Mouse (Mus musculus) spleen, adult 2 months (tissue): ENCODE results near the gene AC124108.1. TPM values are rescaled to one million over a fixed set of nuclear protein-coding genes. Genes with fewer than 3 reads are reported as not detected.
"Not testable (repeated sequence)": the region's sequence is repeated elsewhere in the genome, so short reads cannot be mapped to it uniquely, and the experiment has no call there.

ENCODE experiments used
- DNase-seq, 2 experiments: peaks; one replicate each; pipeline versions ENCODE4 v3.0.0 to v3.0.0-alpha.2; 2012 to 2021; ENCODE audit warnings: low spot score in 2 of 2, low read depth in 1 of 2
- H3K27ac ChIP-seq: fragments of 200-500 bp; 2 replicates; pipeline ENCODE4 v1.5.1; 2012; ENCODE audit warnings: low read length, inconsistent platforms; ENCODE audit not compliant: insufficient read depth
- H3K27me3 ChIP-seq: fragments of 200-500 bp; 2 replicates; pipeline ENCODE4 v1.6.1; 2012; ENCODE audit warnings: mild to moderate bottlenecking, moderate library complexity, low read length, inconsistent platforms; ENCODE audit not compliant: control insufficient read depth, insufficient read depth
- H3K36me3 ChIP-seq: fragments of 200-500 bp; 2 replicates; pipeline ENCODE4 v1.6.1; 2012; ENCODE audit warnings: mild to moderate bottlenecking, low read length, inconsistent platforms; ENCODE audit not compliant: control insufficient read depth, insufficient read depth
- H3K4me1 ChIP-seq: fragments of 200-500 bp; 2 replicates; pipeline ENCODE4 v1.6.1; 2011; ENCODE audit warnings: inconsistent platforms; ENCODE audit not compliant: control insufficient read depth, insufficient read depth, insufficient read length
- H3K4me3 ChIP-seq: fragments of 200-500 bp; 2 replicates; pipeline ENCODE4 v1.5.1; 2011; ENCODE audit warnings: mild to moderate bottlenecking, inconsistent platforms; ENCODE audit not compliant: insufficient read depth, insufficient read length; ENCODE audit errors: extremely low read depth
- CTCF ChIP-seq: fragments of 200-500 bp; IDR thresholded peaks from 2 replicates; pipeline ENCODE4 v1.5.1; 2011; ENCODE audit warnings: mild to moderate bottlenecking, inconsistent platforms; ENCODE audit not compliant: insufficient read depth, insufficient read length, insufficient replicate concordance; ENCODE audit errors: extremely low read depth
- POLR2A ChIP-seq: fragments of 200-500 bp; IDR thresholded peaks from 2 replicates; pipeline ENCODE4 v1.6.1; 2011; ENCODE audit warnings: low read depth, low read length, inconsistent platforms
- WGBS: fragments of 180-500 bp; shearing (Covaris S2); methylation state at CpG from one replicate; pipeline ENCODE4 v1.1.7; 2018; 5-methylcytosine and 5-hydroxymethylcytosine counted together
- polyA plus RNA-seq: library from polyadenylated mRNA; depleted of rRNA; stranded (reverse); fragments of >200 nt; gene quantifications from 2 replicates; pipeline ENCODE4 v1.2.3, GENCODE M21; 2012

Gene AC124108.1
- polyA plus RNA-seq, 1 experiment: not detected

DNA sequence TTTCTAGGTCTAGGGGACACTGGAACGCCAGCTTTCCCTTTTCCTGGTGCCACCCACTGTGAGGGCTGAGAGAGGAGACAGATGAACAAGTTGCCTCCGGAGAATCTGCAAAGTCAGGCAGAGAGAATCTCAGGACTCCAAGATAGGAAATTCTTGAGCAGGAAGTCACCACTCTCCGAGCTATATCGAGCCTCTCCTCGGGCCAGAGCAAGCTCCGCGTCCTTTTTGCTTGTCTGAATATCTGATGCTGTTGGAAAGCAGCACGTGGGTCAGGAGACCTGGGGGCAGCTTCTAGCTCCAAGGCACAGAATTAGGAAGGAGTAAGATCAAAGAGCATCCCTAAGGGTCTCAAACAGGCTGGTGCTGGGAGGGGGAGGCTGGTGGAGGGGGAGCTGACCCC lies 37.6 kb upstream of the AC124108.1 start:
- H3K27ac ChIP-seq: no peak overlapping the region
- TF ChIP-seq POLR2A (no peak), CTCF (no peak)
- 80% methylated on average over 8 of the region's 8 CpGs for WGBS

DNA sequence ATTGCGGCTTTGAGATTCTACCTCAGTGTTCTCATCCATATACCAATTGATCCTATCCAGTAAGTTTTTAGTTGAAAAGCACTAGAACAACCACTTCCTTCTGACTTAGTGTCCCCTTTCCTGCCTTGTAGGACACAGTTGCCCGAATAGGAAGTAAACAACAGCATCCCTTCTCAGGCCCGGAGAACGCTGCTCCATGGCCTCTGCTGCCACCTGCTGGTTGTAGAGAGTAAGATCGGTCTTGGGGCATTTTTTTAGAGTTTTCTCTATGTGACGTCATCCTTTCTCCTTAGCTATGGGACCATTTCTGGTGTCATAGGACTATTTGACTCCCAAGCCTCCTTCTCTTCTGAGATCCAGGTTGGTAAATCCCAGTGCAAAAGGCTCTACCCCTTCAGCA lies 35.5 kb upstream of the AC124108.1 start:
- H3K4me3 ChIP-seq: no peak overlapping the region
- WGBS: 13% methylated on average over 6 of the region's 6 CpGs
- DNase-seq: peak; percentile 57 to 67

More for the DNA sequence above, 37.6 kb upstream of the AC124108.1 start:
- H3K4me3 ChIP-seq: no peak overlapping the region
- H3K36me3 ChIP-seq: no peaks in the 10 kb centered on the region
- no peaks in the 10 kb centered on the region for H3K27me3 ChIP-seq
- no peaks in the 10 kb centered on the region for H3K4me1 ChIP-seq
- DNase-seq: no peak

DNA sequence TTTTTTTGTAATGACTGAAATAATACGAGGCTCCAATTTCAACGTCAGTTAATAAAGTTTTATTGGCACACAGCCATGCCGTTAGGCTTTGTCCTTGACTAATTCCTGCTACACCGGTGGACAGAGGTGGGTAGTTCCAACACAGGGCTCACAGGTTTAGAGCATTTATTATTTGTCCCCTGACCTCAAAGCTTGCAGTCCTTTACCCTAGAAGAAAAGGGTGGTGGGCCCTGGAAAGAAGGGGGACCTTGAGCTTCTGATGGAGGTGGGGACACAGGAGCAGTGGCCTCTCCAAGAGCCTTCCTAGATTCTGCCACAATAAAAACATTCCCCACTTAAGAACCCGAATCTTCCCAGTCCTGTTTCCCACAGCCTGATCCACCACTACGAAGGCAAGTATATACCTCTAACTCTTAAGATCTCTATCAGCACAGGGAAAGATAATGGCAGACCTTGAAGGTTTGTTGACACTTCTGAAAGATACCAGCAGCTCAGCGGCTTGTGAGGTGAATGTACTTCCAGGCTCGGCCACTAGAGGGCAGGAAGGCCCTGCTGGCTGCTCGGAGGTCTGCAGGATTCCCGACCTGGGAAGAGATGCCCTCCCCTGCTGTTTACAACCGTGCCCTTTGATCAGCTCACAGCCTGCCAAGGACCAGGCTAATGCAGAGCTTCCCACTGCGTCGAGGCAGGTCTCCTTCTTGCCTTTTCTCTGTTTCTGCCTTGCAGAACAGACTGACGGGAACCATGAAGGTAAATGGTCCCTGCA lies 34.1 kb upstream of the AC124108.1 start:
- no peak for TF ChIP-seq POLR2A
- peak; percentile 91 for TF ChIP-seq CTCF
- Histone ChIP-seq H3K4me1 (no peaks in the 10 kb centered on the region), H3K36me3 (no peaks in the 10 kb centered on the region), H3K27ac (no peak overlapping the region), H3K4me3 (no peak overlapping the region), H3K27me3 (no peaks in the 10 kb centered on the region)
- peak in 1 of 2 experiments; percentile 69 for DNase-seq
- WGBS: 31% methylated on average over 14 of the region's 14 CpGs

More for the DNA sequence above, 35.5 kb upstream of the AC124108.1 start:
- TF ChIP-seq POLR2A: no peak
- peak; percentile 83; the same call in 1 of the 2 replicates for TF ChIP-seq CTCF
- Histone ChIP-seq H3K4me1 (no peaks in the 10 kb centered on the region), H3K27ac (no peak overlapping the region), H3K27me3 (no peaks in the 10 kb centered on the region), H3K36me3 (no peaks in the 10 kb centered on the region)

DNA sequence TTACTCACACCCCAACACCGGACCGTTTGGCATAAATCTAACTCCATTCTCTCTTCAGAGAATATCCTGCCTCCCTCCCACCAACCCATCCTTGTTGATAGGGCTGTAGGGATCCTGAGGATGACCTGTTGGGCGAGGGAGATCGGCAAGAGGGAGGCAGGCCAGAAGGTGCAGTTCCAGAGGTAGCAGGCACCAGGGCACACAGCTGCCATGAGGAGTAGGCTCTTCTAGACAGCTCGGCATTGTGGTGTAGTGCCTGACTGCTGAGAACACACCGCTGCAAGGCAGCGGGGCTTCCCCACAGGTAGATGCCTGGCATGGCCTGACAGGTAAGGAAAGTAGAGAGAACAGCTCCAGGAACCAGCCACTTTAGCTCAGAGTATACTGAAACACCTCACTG lies 33.4 kb upstream of the AC124108.1 start:
- Histone ChIP-seq H3K27ac (no peak overlapping the region), H3K36me3 (no peaks in the 10 kb centered on the region), H3K4me1 (no peaks in the 10 kb centered on the region), H3K27me3 (no peaks in the 10 kb centered on the region), H3K4me3 (no peak overlapping the region)
- 61% methylated on average over 7 of the region's 7 CpGs for WGBS
- DNase-seq: no peak
- TF ChIP-seq CTCF: no peak
- no peak for TF ChIP-seq POLR2A

DNA sequence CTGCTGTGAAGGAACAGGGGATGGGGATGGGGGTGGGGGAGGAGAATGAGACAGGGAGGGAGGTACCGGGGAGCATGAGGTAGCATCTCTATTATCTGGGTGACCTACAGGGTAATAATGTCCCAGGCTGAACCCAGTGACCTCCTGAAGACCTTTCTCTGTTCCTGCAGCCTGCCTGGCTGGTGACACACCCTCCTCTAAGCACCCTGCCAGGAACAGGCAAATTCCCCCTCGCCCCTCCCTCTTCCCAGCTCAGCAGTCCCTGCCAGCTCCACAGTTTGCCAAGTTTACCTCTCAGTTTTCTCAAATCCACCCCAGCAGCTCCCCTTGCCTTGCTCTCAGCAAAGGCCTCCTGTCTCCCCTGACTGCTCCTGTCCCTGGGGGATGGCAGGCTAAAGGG lies 32.5 kb upstream of the AC124108.1 start:
- H3K27ac ChIP-seq: no peak overlapping the region
- no peak overlapping the region for H3K4me3 ChIP-seq
- no peaks in the 10 kb centered on the region for H3K36me3 ChIP-seq
- DNase-seq: no peak
- no peaks in the 10 kb centered on the region for H3K27me3 ChIP-seq
- 79% methylated on average over 2 of the region's 2 CpGs for WGBS
- H3K4me1 ChIP-seq: no peaks in the 10 kb centered on the region
- TF ChIP-seq POLR2A: no peak
- no peak for TF ChIP-seq CTCF

DNA sequence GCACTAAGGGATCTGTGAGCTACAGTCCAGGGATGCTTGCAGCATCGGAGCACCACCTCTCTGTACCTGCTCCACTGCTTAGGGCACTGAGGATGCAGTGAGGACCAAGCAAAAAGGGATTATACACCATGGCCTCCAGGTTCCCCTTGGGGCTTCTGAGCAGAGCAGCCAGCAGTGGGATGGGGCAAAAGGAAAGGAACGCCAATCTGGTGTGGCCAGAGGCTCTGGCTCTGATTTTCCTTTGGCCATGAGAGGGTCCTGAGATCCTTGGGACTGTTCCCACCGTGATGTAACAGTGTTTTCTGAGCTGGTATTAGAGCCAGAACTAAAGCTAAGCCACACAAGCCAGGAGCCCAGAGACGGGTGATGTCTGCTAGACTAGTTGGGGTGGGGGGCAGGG lies 31.6 kb upstream of the AC124108.1 start:
- 68% methylated on average over 4 of the region's 4 CpGs for WGBS
- DNase-seq: no peak
- no peak for TF ChIP-seq CTCF
- no peak for TF ChIP-seq POLR2A
- Histone ChIP-seq H3K27ac (no peak overlapping the region), H3K4me3 (no peak overlapping the region), H3K4me1 (no peaks in the 10 kb centered on the region), H3K36me3 (no peaks in the 10 kb centered on the region), H3K27me3 (no peaks in the 10 kb centered on the region)

DNA sequence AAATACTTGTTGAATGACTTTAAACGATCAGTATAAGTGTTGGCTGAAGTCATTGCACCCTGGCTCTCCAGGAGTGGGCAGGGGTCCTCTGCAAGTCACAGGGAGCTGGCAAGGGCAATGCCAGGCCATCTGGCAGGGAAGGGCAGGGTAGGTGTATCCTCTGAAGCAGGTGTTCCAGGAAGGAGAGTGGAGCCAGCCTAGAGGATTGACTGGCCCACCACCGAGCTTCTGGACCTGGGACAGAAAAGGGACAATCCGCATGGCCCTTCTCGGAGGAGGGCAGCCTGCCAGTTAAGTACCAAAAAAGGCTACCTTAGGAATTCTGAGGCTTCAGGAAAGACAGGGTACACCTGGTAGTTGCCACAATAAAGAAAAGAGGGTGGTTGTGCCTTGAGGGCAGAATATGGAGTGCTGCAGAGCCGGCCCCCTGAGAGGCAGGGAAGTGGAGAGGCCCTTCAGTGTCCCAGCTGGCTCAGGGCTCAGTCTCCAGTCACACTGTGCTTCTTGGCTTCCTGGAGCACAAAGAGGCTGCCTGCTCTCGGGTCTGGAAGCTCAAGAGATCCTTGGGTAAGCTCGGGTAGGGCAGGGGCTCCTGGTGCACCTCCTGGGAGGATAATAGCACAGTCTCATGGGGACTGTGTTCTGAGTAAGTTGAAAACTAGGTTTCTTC lies 29.9 kb upstream of the AC124108.1 start:
- WGBS: 73% methylated on average over 7 of the region's 7 CpGs
- Histone ChIP-seq H3K36me3 (no peaks in the 10 kb centered on the region), H3K27ac (no peak overlapping the region), H3K4me3 (no peak overlapping the region), H3K4me1 (no peaks in the 10 kb centered on the region), H3K27me3 (no peaks in the 10 kb centered on the region)
- no peak for TF ChIP-seq CTCF
- TF ChIP-seq POLR2A: no peak
- DNase-seq: no peak

DNA sequence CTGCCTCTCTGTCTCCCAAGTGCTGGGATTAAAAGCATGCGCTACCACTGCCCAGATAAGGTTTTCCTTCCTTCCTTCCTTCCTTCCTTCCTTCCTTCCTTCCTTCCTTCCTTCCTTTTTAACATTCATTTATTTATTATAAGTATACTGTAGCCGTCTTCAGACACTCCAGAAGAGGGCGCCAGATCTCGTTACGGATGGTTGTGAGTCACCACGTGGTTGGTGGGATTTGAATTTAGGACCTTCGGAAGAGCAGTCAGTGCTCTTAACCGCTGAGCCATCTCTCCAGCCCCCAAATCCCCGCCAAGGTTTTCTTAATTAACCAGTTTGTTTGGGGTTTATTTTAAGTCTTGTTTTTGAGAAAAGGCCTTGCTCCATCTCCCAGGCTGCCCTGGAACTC lies 28.6 kb upstream of the AC124108.1 start:
- 50% methylated on average over 9 of the region's 9 CpGs for WGBS
- H3K4me3 ChIP-seq: not testable (repeated sequence)

More for the DNA sequence above, 28.6 kb upstream of the AC124108.1 start:
- not testable (repeated sequence) for H3K36me3 ChIP-seq, H3K27me3 ChIP-seq, H3K27ac ChIP-seq, DNase-seq, H3K4me1 ChIP-seq
